Mouse (Mus musculus) embryonic facial prominence, embryonic 11.5 days (tissue): ENCODE measurements at regions not wholly inside any gene's neighbourhood (a gene's known extent, or its start where the extent isn't known, plus 50 kb on each side); places are given as distances from the start of the nearest gene placed in this dataset.
"Not testable (repeated sequence)": the region's sequence is repeated elsewhere in the genome, so short reads cannot be mapped to it uniquely, and the experiment has no call there.

Experiments
- ATAC-seq: fragments of 200-750 bp; cut with Nextera tagmentation; replicated peaks from 2 replicates; pipeline ENCODE4 v1.8.0; 2017; ENCODE audit warnings: low read depth; ENCODE audit not compliant: insufficient number of reproducible peaks, low FRiP score, low TSS enrichment
- DNase-seq: peaks from one replicate; pipeline ENCODE4 v3.0.0-alpha.2; 2015; ENCODE audit warnings: low spot score
- H3K27ac ChIP-seq: fragments of 300-500 bp; sonication (generic); replicated peaks from 2 replicates; pipeline ENCODE4 v1.5.1; 2014; ENCODE audit warnings: mild to moderate bottlenecking, low read depth, low read length, control low read depth
- H3K27me3 ChIP-seq: fragments of 300-500 bp; sonication (generic); 2 replicates; pipeline ENCODE4 v1.6.1; 2014; ENCODE audit warnings: mild to moderate bottlenecking, low read length, moderate library complexity, mixed read lengths; ENCODE audit not compliant: control insufficient read depth, insufficient read depth
- H3K36me3 ChIP-seq: fragments of 300-500 bp; sonication (generic); replicated peaks from 2 replicates; pipeline ENCODE4 v1.6.1; 2014; ENCODE audit warnings: low read depth, mild to moderate bottlenecking, low read length, moderate library complexity, mixed read lengths; ENCODE audit not compliant: control insufficient read depth, insufficient read depth
- H3K4me1 ChIP-seq: fragments of 300-500 bp; sonication (generic); 2 replicates; pipeline ENCODE4 v1.6.1; 2014; ENCODE audit warnings: low read length, mixed read lengths; ENCODE audit not compliant: control insufficient read depth, insufficient read depth
- H3K4me2 ChIP-seq: fragments of 300-500 bp; sonication (generic); 2 replicates; pipeline ENCODE4 v1.6.1; 2014; ENCODE audit warnings: low read depth, mild to moderate bottlenecking, control low read depth, low read length, moderate library complexity
- H3K4me3 ChIP-seq: fragments of 300-500 bp; sonication (generic); 2 replicates; pipeline ENCODE4 v1.5.1; 2014; ENCODE audit warnings: low read depth, low read length, control low read depth
- H3K9ac ChIP-seq: fragments of 300-500 bp; sonication (generic); replicated peaks from 2 replicates; pipeline ENCODE4 v1.6.1; 2014; ENCODE audit warnings: mild to moderate bottlenecking, control low read depth, low read length
- H3K9me3 ChIP-seq: fragments of 300-500 bp; sonication (generic); replicated peaks from 2 replicates; pipeline ENCODE4 v1.6.1; 2016; ENCODE audit warnings: mild to moderate bottlenecking, low read length, inconsistent platforms, mixed read lengths; ENCODE audit not compliant: control insufficient read depth
- WGBS: fragments of 180-500 bp; shearing (Covaris S2); extraction: QIAGEN DNeasy Blood & Tissue Kit; methylation state at CpG from one replicate; pipeline ENCODE4 v1.1.7; 2014; 5-methylcytosine and 5-hydroxymethylcytosine counted together

- 92% methylated on average over 10 of the region's 18 CpGs for WGBS
- not testable (repeated sequence) for H3K4me3 ChIP-seq, H3K27ac ChIP-seq, H3K9me3 ChIP-seq, ATAC-seq, H3K4me1 ChIP-seq, H3K4me2 ChIP-seq, H3K36me3 ChIP-seq, DNase-seq, H3K9ac ChIP-seq, H3K27me3 ChIP-seq
Measured at GRCm38 (mm10) chr14:90295456-90295855, 1824.3 kb upstream of the Pcdh20 start.

GRCm38 (mm10) chr14:90246042-90246441 is 1774.8 kb upstream of the Pcdh20 start:
- WGBS, result 91% methylated on average over 3 of the region's 3 CpGs
- DNase-seq, result no peak

GRCm38 (mm10) chr14:90232661-90233060 is 1761.5 kb upstream of the Pcdh20 start:
- ATAC-seq, result no peak
- no peak overlapping the region for H3K4me3 ChIP-seq
- no peak for DNase-seq
- no peaks in the 10 kb centered on the region for H3K27me3 ChIP-seq
- H3K36me3 ChIP-seq, result no peaks in the 10 kb centered on the region
- H3K9me3 ChIP-seq, result no peaks in the 10 kb centered on the region
- no peak overlapping the region for H3K4me2 ChIP-seq
- no peaks in the 10 kb centered on the region for H3K4me1 ChIP-seq
- no peak overlapping the region for H3K27ac ChIP-seq
- WGBS, result 85% methylated on average over 5 of the region's 5 CpGs
- no peak overlapping the region for H3K9ac ChIP-seq

More at GRCm38 (mm10) chr14:90246042-90246441, 1774.8 kb upstream of the Pcdh20 start:
- no peaks in the 10 kb centered on the region for H3K36me3 ChIP-seq
- no peak overlapping the region for H3K9ac ChIP-seq
- ATAC-seq, result no peak
- H3K4me2 ChIP-seq, result no peak overlapping the region
- H3K4me1 ChIP-seq, result no peaks in the 10 kb centered on the region
- no peaks in the 10 kb centered on the region for H3K9me3 ChIP-seq
- no peak overlapping the region for H3K27ac ChIP-seq
- H3K4me3 ChIP-seq, result no peak overlapping the region
- no peaks in the 10 kb centered on the region for H3K27me3 ChIP-seq

GRCm38 (mm10) chr14:90200294-90200693 is 1729.1 kb upstream of the Pcdh20 start:
- Histone ChIP-seq H3K4me3 (no peak overlapping the region), H3K9me3 (no peaks in the 10 kb centered on the region), H3K27me3 (no peaks in the 10 kb centered on the region), H3K27ac (no peak overlapping the region), H3K4me1 (no peaks in the 10 kb centered on the region), H3K4me2 (no peak overlapping the region), H3K9ac (no peak overlapping the region), H3K36me3 (no peaks in the 10 kb centered on the region)
- ATAC-seq (no peak), DNase-seq (no peak)

- H3K4me1 ChIP-seq, result no peaks in the 10 kb centered on the region
- 90% methylated on average over 8 of the region's 8 CpGs for WGBS
Measured at GRCm38 (mm10) chr14:90197791-90198190, 1726.6 kb upstream of the Pcdh20 start.

GRCm38 (mm10) chr14:90172729-90173128 is 1701.5 kb upstream of the Pcdh20 start:
- Histone ChIP-seq H3K27ac (no peak overlapping the region), H3K4me1 (no peaks in the 10 kb centered on the region), H3K36me3 (no peaks in the 10 kb centered on the region), H3K9ac (no peak overlapping the region), H3K27me3 (no peaks in the 10 kb centered on the region), H3K9me3 (no peaks in the 10 kb centered on the region), H3K4me2 (no peak overlapping the region), H3K4me3 (no peak overlapping the region)
- ATAC-seq (no peak), DNase-seq (no peak)
- 72% methylated on average over 3 of the region's 3 CpGs for WGBS

More at GRCm38 (mm10) chr14:90197791-90198190, 1726.6 kb upstream of the Pcdh20 start:
- no peaks in the 10 kb centered on the region for H3K9me3 ChIP-seq
- no peaks in the 10 kb centered on the region for H3K27me3 ChIP-seq
- no peak overlapping the region for H3K27ac ChIP-seq
- H3K9ac ChIP-seq, result no peak overlapping the region
- ATAC-seq (no peak), DNase-seq (no peak)
- H3K4me2 ChIP-seq, result no peak overlapping the region
- H3K36me3 ChIP-seq, result no peaks in the 10 kb centered on the region
- H3K4me3 ChIP-seq, result no peak overlapping the region
